Mouse (Mus musculus) gastrocnemius, adult 2 months (tissue): ENCODE measurements around the gene Gm10309. TPM values are rescaled to one million over a fixed set of nuclear protein-coding genes. Genes with fewer than 3 reads are reported as not detected.

ENCODE experiments used
- DNase-seq: peaks from one replicate; pipeline ENCODE4 v3.0.0; 2022
- H3K27ac ChIP-seq: fragments of 200-600 bp; 2 replicates; pipeline ENCODE4 v1.8.1; 2022; ENCODE audit warnings: mild to moderate bottlenecking
- H3K4me3 ChIP-seq: fragments of 200-600 bp; 2 replicates; pipeline ENCODE4 v1.8.1; 2022; ENCODE audit warnings: mild to moderate bottlenecking, moderate library complexity
- CTCF ChIP-seq: fragments of 200-600 bp; IDR thresholded peaks from 2 replicates; pipeline ENCODE4 v1.8.1; 2022; ENCODE audit warnings: antibody characterized with exemption, mild to moderate bottlenecking, moderate library complexity
- intact Hi-C: fragments of 180-260 bp; cut with DNase I; formaldehyde crosslinking; loops from one replicate; pipeline ENCODE4 v1.15.1; 2025
- long read RNA-seq, 2 experiments: library from polyadenylated mRNA; stranded (forward); transcript quantifications; one replicate each; pipeline ENCODE4 v2.0.0; 2021
- total RNA-seq, 2 experiments: library from RNA; stranded (reverse); gene quantifications; 2 replicates each; pipeline ENCODE4 v1.2.3; 2021

The Gm10309 gene
- under 1 TPM; 0.13 to 0.22 TPM for total RNA-seq
- long read RNA-seq, experiment 1, result 0 reads
- long read RNA-seq, experiment 2, result 0 reads

DNA sequence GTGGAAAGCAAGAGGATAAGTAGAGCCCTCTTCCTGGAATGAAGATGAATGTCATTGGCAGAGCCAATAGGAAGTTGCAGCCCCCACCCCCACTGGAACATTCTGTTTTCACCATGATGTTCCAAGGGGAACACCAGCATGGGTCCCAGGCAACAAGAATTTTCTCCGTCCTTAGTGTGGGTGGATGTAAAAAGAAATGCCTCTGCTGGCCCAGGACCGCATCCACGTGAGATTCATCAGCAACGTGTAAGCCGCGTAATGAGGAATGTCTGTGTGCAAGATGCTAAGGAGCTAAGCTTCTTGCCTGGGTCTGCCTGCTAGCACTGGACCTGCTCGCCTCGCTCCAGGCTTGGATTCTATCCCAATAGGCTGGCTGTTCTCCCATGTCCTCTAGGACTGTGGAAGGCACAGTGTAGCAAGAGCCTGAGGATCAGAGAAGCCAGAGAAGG is at the start of gene Gm10309:
Gene Gm10309, minus strand, starts transcription at position 50 of the 449 bp plus-strand sequence.
- H3K4me3 ChIP-seq, result no peak within 1 kb of the TSS
- H3K27ac ChIP-seq, result peak within 1 kb of the TSS; percentile 84
- peak; percentile 88 for DNase-seq
- TF ChIP-seq CTCF, result no peak
- intact Hi-C loops, result no loop called here

DNA sequence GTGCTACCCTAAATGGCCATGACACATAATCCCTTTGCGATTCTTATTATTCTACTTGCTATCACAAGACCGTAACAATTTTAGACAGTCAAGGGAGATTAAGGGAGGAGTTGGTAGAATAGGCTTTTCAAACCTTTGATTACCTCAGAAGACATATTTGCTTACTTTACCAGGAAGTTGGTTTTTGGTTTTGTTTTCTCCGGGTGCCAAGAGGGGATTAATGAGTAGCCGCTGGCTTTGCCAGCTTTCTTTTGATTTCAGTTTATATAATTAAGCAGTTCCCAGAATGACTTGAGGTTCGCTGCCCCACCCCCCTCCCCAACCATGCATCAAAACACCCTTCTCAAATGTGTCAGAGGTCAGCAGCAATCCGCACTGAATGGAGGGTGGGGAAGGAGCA is 47.0 kb upstream of the Gm10309 start:
- intact Hi-C loops, result no loop called here

GRCm38 (mm10) chr17:86551561-86551960 is 46.5 kb upstream of the Gm10309 start:
- TF ChIP-seq CTCF, result no peak
- DNase-seq, result no peak
- Histone ChIP-seq H3K27ac (no peak overlapping the region), H3K4me3 (no peak overlapping the region)
- intact Hi-C loops, result no loop called here

More for the DNA sequence above, 47.0 kb upstream of the Gm10309 start:
- no peak overlapping the region for H3K27ac ChIP-seq
- no peak for DNase-seq
- no peak overlapping the region for H3K4me3 ChIP-seq
- TF ChIP-seq CTCF, result no peak

- Histone ChIP-seq H3K4me3 (no peak overlapping the region), H3K27ac (no peak overlapping the region)
- no peak for DNase-seq
- TF ChIP-seq CTCF, result no peak
- intact Hi-C loops, result no loop called here
Observed at GRCm38 (mm10) chr17:86549128-86549527, 44.1 kb upstream of the Gm10309 start.

DNA sequence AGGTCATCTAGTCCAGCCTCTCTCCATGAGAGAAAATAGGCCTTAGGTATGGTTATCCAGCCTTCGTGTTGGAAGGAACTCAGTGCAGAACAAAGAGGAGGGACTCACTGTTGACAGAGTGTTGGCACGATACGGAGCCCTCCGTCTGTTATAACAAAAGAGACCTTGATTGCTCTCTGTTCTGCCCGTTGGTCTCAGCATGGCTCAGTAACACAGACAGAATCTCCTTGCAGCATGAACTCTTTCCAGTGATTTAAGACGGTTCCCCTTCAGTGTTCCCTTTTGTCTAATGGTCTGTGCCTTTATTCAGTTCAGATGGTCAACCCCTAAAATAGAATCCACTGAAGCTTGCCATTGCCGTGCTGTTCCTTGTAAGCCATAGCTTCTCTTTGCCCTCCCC is 41.5 kb upstream of the Gm10309 start:
- intact Hi-C loops, result no loop called here
- H3K27ac ChIP-seq, result no peak overlapping the region
- TF ChIP-seq CTCF, result no peak
- no peak overlapping the region for H3K4me3 ChIP-seq
- no peak for DNase-seq

- no peak for DNase-seq
- H3K4me3 ChIP-seq, result no peak overlapping the region
- intact Hi-C loops, result loop anchor here (5.0 kb wide), 2 partner anchors 52 to 367 kb away; no protein-coding TSS in a partner anchor
- peak overlapping the region; percentile 35; the same call in 1 of the 2 replicates for H3K27ac ChIP-seq
- no peak for TF ChIP-seq CTCF
Observed at GRCm38 (mm10) chr17:86539881-86540430, 34.9 kb upstream of the Gm10309 start.

- peak overlapping the region; percentile 85 for H3K27ac ChIP-seq
- peak; percentile 96 for TF ChIP-seq CTCF
- DNase-seq, result peak; percentile 72
- H3K4me3 ChIP-seq, result peak overlapping the region; percentile 67
- intact Hi-C loops, result loop anchor here (2.0 to 5.0 kb wide), 5 partner anchors 56 to 371 kb away; partner anchors contain the start of gene Epas1
Observed at GRCm38 (mm10) chr17:86535827-86536656, 31.0 kb upstream of the Gm10309 start.

GRCm38 (mm10) chr17:86535096-86535495 is 30.1 kb upstream of the Gm10309 start:
- H3K27ac ChIP-seq, result peak overlapping the region; percentile 85
- intact Hi-C loops, result loop anchor here (2.0 to 5.0 kb wide), 3 partner anchors 57 to 372 kb away; partner anchors contain the start of gene Epas1
- no peak for DNase-seq
- no peak overlapping the region for H3K4me3 ChIP-seq
- TF ChIP-seq CTCF, result no peak

DNA sequence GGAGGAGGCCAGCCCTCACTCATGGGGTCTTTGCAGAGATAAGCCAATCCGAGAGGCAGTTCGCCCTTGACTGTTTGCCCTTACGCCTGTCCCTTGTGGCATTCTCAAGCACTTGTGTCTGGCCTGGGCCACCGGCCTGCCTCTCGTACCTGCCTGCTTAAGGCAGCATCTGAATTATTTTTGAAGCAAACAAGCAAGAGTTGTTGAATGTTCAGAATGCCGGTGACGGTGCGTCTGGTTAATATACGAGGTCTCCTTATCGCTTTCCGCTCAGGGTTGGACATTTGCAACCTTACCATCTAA is 28.5 kb upstream of the Gm10309 start:
- no peak overlapping the region for H3K4me3 ChIP-seq
- DNase-seq, result no peak
- no peak overlapping the region for H3K27ac ChIP-seq
- intact Hi-C loops, result no loop called here
- TF ChIP-seq CTCF, result no peak

DNA sequence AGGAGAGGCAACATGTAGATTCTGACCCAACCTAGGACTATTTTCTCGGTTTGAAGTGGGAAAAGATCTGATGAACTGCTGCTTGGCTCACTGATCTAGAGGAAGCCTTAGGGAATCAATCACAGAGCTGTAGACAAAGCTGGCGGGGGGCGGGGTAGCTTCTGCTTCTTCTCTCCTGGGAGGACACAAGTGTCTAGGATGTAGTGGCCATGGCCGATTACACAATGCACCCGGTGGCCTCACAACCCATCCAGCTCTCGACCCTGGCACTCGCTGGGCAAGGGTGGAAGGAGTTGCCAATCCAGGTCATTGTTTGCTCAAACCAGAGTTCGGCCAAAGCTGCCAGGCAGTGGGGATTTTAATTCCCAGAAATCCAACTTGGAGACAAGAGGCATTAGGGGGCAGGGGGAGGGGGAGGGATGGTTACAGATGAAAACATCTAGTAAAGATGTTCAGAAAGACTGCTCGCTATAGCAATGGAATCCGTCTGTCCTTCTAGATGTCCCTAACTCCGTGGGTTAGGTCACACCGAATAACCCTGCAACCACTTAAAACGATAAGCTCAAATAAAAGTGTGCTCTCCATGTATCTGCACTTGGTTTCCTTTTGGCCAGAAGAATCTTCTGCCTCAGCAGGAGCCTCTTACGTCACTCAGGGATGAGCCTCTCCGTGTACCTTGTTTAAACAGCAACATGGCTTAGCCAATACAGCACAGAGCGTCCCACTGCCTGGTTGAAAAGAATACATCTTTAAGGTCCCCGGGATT is 27.9 kb upstream of the Gm10309 start:
- peak; percentile 41 for DNase-seq
- Histone ChIP-seq H3K4me3 (no peak overlapping the region), H3K27ac (peak overlapping the region; percentile 39)
- intact Hi-C loops, result no loop called here
- no peak for TF ChIP-seq CTCF

DNA sequence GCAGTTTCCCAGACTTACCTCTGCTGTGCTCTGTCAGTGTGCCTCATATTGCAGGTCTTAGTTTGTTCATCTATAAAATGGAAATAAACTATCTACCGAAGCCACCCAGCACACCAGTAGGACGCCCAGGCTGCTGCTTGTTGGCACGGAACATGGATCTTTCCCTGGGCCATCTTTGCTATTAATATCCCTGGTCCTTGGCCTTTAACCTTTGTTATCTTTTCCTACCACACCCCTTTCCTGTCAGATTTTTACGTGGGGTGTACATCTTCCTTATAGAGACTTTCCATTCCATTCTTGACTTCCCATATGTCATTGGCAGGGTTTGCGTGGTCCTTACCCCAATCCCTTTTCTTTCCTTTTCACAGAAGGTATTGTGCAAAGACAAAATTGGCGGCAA is 26.2 kb upstream of the Gm10309 start:
- no peak for TF ChIP-seq CTCF
- H3K4me3 ChIP-seq, result no peak overlapping the region
- DNase-seq, result no peak
- intact Hi-C loops, result no loop called here
- peak overlapping the region; percentile 70; the same call in 1 of the 2 replicates for H3K27ac ChIP-seq

DNA sequence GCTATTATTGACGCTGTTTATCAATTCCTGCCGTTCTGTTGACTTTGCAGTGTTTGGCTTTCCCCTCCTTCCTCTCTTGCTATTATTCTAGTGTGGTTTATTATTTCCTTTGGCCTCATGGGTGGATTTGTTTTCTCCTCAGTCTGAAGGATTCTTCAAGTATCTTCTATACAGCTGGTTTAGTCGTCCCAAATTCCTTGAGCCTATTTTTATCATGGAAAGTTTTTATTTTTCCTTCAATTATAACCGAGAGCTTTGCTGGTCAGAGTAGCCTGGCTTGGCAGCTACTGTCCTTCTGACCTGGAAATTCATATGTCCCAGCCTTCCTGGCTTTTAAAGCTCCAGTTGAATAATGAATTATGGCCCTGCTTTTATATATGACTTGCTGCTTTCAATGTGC is 24.4 kb upstream of the Gm10309 start:
- DNase-seq, result no peak
- intact Hi-C loops, result no loop called here
- TF ChIP-seq CTCF, result no peak
- H3K4me3 ChIP-seq, result no peak overlapping the region
- peak overlapping the region; percentile 70 for H3K27ac ChIP-seq

DNA sequence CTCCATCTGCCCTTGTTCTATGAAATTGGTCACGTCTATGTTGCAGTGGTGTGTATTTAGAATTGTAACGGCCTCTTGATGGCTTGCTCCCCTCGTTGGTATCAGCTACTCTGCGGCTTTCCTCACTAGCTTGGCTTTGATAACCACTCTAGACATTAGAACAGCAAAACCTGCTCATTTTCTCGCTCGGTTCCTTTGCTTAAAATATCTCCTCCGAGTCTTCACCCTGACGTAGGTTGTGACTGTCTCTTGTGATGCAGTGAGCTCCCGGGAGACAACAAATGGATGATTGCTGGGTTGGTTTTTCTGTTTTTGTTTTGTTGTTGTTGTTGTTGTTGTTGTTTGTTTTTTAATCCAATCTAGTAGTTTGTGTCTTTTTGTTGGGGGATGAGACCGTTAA is 24.0 kb upstream of the Gm10309 start:
- Histone ChIP-seq H3K27ac (peak overlapping the region; percentile 70), H3K4me3 (no peak overlapping the region)
- DNase-seq, result no peak
- no peak for TF ChIP-seq CTCF
- intact Hi-C loops, result no loop called here
